Mouse (Mus musculus) ES-E14 (cell line): Measurements from ENCODE around the gene Dapk3.
"Not testable (repeated sequence)": the region's sequence is repeated elsewhere in the genome, so short reads cannot be mapped to it uniquely, and the experiment has no call there.

Source experiments
- CHD2 ChIP-seq: IDR thresholded peaks from 2 replicates; pipeline ENCODE4 v1.6.1; 2014; ENCODE audit warnings: mild to moderate bottlenecking, low read depth, low read length, inconsistent platforms
- HCFC1 ChIP-seq: IDR thresholded peaks from 2 replicates; pipeline ENCODE4 v1.6.1; 2012; ENCODE audit warnings: low read length, inconsistent platforms, borderline replicate concordance; ENCODE audit not compliant: insufficient read depth
- ZC3H11A ChIP-seq: IDR thresholded peaks from 2 replicates; pipeline ENCODE4 v1.6.1; 2012; ENCODE audit warnings: low read depth, mild to moderate bottlenecking, inconsistent platforms, low read length, borderline replicate concordance

- TF ChIP-seq HCFC1, ZC3H11A, CHD2: not testable (repeated sequence)
These were observed 945 bp upstream of the Dapk3 start for GRCm38 (mm10) chr10:81181860-81182259.
